Mouse (Mus musculus) stomach, embryonic 16.5 days (tissue): ENCODE data around the gene Strada. TPM values are rescaled to one million over a fixed set of nuclear protein-coding genes. Genes with fewer than 3 reads are reported as not detected.

Experiments
- ATAC-seq: fragments of 200-750 bp; cut with Nextera tagmentation; 2 replicates; pipeline ENCODE4 v1.8.0; 2017; ENCODE audit warnings: moderate number of reproducible peaks, moderate TSS enrichment; ENCODE audit not compliant: insufficient read depth, low FRiP score
- H3K27ac ChIP-seq: fragments of 300-500 bp; sonication (generic); 2 replicates; pipeline ENCODE4 v1.5.1; 2014; ENCODE audit warnings: low read length
- H3K27me3 ChIP-seq: fragments of 300-500 bp; sonication (generic); 2 replicates; pipeline ENCODE4 v1.6.1; 2014; ENCODE audit warnings: low read length, control low read depth, mixed read lengths; ENCODE audit not compliant: control insufficient read depth, insufficient read depth
- H3K36me3 ChIP-seq: fragments of 300-500 bp; sonication (generic); 2 replicates; pipeline ENCODE4 v1.6.1; 2014; ENCODE audit warnings: low read length; ENCODE audit not compliant: control insufficient read depth, insufficient read depth
- H3K4me1 ChIP-seq: fragments of 300-500 bp; sonication (generic); 2 replicates; pipeline ENCODE4 v1.6.1; 2014; ENCODE audit warnings: low read length, control low read depth, mixed read lengths; ENCODE audit not compliant: control insufficient read depth, insufficient read depth
- H3K4me2 ChIP-seq: fragments of 300-500 bp; sonication (generic); 2 replicates; pipeline ENCODE4 v1.6.1; 2014; ENCODE audit warnings: low read depth, low read length, mixed read lengths
- H3K4me3 ChIP-seq: fragments of 300-500 bp; sonication (generic); replicated peaks from 2 replicates; pipeline ENCODE4 v1.5.1; 2014; ENCODE audit warnings: mild to moderate bottlenecking, low read length
- H3K9ac ChIP-seq: fragments of 300-500 bp; sonication (generic); 2 replicates; pipeline ENCODE4 v1.6.1; 2014; ENCODE audit warnings: low read length
- H3K9me3 ChIP-seq: fragments of 300-500 bp; sonication (generic); replicated peaks from 2 replicates; pipeline ENCODE4 v1.6.1; 2016; ENCODE audit warnings: low read length, control low read depth; ENCODE audit not compliant: control insufficient read depth
- WGBS: fragments of 180-500 bp; shearing (Covaris S2); extraction: QIAGEN DNeasy Blood & Tissue Kit; methylation state at CpG from one replicate; pipeline ENCODE4 v1.1.7; 2014; 5-methylcytosine and 5-hydroxymethylcytosine counted together
- polyA plus RNA-seq: library from polyadenylated mRNA; unstranded; fragments of >200 nt; fragmentation: Nextera tagmentation; extraction: Ambion mirVana; gene quantifications from 2 replicates; pipeline ENCODE4 v1.2.1, GENCODE M21; 2015

Gene Strada
- polyA plus RNA-seq, 1 experiment from 2014 or later: 18.8 TPM

GRCm38 (mm10) chr11:106175081-106175480 is 26.9 kb downstream of the Strada start:
- Histone ChIP-seq H3K9me3 (no peaks in the 10 kb centered on the region), H3K27me3 (no peaks in the 10 kb centered on the region), H3K36me3 (no peaks in the 10 kb centered on the region), H3K4me1 (no peaks in the 10 kb centered on the region; the same call in 1 of the 2 replicates), H3K27ac (no peak overlapping the region), H3K9ac (no peak overlapping the region), H3K4me3 (no peak overlapping the region), H3K4me2 (no peak overlapping the region)
- ATAC-seq: no peak
- 47% methylated on average over 3 of the region's 3 CpGs for WGBS

DNA sequence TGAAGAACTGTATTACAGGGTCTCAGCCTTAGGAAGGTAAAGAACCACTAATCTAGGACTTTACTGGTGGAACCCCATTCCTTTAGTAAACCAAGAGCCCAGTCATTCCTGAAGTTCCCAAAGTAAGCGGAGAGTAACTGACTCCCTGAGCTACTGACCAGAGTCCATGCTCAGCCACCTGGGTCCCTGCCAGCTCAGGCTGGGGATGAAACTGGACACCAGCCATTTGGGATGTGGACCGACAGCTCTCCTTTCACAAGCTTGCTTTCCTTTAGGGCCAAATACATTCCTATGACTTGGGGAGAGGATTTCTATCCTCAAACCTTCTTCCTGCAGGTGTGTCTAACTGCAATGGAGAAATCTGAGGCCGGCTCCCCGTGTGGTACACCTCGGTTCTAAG is 27.6 kb downstream of the Strada start:
- H3K4me2 ChIP-seq: no peak overlapping the region
- H3K9me3 ChIP-seq: no peaks in the 10 kb centered on the region
- H3K9ac ChIP-seq: no peak overlapping the region
- no peak overlapping the region for H3K4me3 ChIP-seq
- H3K27ac ChIP-seq: no peak overlapping the region
- no peaks in the 10 kb centered on the region for H3K4me1 ChIP-seq
- WGBS: 71% methylated on average over 5 of the region's 5 CpGs
- no peak for ATAC-seq
- no peaks in the 10 kb centered on the region for H3K27me3 ChIP-seq
- no peaks in the 10 kb centered on the region for H3K36me3 ChIP-seq

- Histone ChIP-seq H3K4me3 (no peak overlapping the region), H3K36me3 (no peaks in the 10 kb centered on the region), H3K4me1 (no peaks in the 10 kb centered on the region), H3K27me3 (no peaks in the 10 kb centered on the region), H3K27ac (no peak overlapping the region), H3K9ac (no peak overlapping the region), H3K4me2 (no peak overlapping the region), H3K9me3 (no peaks in the 10 kb centered on the region)
- WGBS: 94% methylated on average over 2 of the region's 2 CpGs
- ATAC-seq: no peak
Observed at GRCm38 (mm10) chr11:106173228-106173627, 28.7 kb downstream of the Strada start.

DNA sequence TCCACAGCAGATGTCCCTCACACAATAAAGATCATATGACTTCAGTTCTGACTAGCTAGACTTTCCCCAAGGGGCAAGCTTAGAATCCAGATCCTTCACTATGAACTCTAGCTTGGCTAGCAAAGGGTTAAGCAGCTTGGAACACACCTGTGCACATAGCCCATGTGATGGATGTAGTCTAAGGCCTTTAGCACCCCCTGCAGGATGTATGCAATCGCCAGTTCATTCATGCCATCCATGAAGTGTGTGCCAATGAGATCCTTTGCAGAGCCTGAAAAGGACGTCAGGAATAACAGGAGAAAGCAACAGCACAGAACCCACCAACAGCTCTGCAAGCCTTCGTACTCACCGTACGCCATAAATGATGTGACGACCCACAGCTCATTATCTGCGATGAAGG is 31.2 kb downstream of the Strada start:
- Histone ChIP-seq H3K27me3 (no peaks in the 10 kb centered on the region), H3K4me2 (no peak overlapping the region), H3K4me3 (no peak overlapping the region), H3K9me3 (no peaks in the 10 kb centered on the region), H3K36me3 (no peaks in the 10 kb centered on the region), H3K4me1 (no peaks in the 10 kb centered on the region), H3K27ac (no peak overlapping the region), H3K9ac (no peak overlapping the region)
- 74% methylated on average over 7 of the region's 7 CpGs for WGBS
- peak; percentile 57; the same call in 1 of the 2 replicates for ATAC-seq

DNA sequence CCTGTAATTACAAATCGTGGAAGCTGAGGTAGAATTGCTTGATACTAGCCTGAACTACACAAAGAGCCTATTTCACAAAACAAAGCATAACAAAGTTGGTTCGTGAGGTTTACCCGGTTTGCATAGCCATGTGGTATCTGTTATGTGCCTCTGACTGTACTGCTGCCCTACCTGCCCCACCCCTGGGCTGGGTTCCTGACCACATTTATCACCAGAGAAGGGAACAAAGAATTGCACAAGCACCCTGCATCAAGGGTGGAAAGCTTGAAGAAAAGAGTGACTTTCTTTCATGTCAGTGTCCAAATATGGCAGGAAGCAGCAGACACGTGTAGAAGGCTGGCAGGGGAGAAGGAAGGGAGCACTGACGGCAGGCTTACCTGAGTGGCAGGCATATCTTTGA is 34.5 kb downstream of the Strada start:
- Histone ChIP-seq H3K4me1 (no peaks in the 10 kb centered on the region), H3K9me3 (no peaks in the 10 kb centered on the region), H3K27ac (peak overlapping the region; percentile 73), H3K27me3 (no peaks in the 10 kb centered on the region), H3K4me2 (no peak overlapping the region), H3K36me3 (no peaks in the 10 kb centered on the region), H3K4me3 (no peak overlapping the region), H3K9ac (no peak overlapping the region)
- WGBS: 68% methylated on average over 5 of the region's 5 CpGs
- peak; percentile 81; the same call in 1 of the 2 replicates for ATAC-seq

DNA sequence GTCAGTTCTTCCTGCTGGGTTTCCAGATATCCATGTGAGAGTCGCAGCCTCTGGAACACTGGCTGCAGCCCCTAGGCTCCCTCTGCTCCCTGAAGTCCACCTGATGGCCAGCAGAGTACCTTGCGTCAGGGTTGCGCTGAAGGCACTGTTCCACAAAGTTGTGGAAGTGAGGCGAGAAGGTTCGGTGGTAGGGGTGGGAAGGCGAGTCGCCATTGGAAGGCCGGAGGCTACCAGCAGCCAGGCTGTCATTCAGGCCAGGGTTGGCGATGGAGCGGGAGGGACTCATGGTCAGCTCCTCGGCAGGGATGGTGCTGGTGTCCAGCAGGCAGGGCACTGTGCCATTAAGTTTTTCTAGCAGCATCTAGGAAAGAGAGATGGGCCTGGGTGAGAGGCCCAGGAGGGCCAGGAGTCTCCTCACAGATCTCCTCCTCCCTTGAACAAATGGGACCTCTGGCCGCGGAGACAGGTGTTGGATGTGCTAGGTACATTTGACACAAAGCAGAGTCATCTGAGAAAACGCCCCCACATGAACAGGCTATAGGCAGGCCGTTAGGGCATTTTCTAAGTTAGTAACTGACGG is 37.3 kb downstream of the Strada start:
- 85% methylated on average over 16 of the region's 16 CpGs for WGBS
- no peak for ATAC-seq
- no peak overlapping the region for H3K4me3 ChIP-seq
- no peaks in the 10 kb centered on the region for H3K27me3 ChIP-seq
- no peak overlapping the region for H3K4me2 ChIP-seq
- no peak overlapping the region for H3K9ac ChIP-seq
- peaks cover 10% of the 10 kb centered on the region for H3K4me1 ChIP-seq
- H3K9me3 ChIP-seq: no peaks in the 10 kb centered on the region
- no peak overlapping the region for H3K27ac ChIP-seq
- no peaks in the 10 kb centered on the region for H3K36me3 ChIP-seq

DNA sequence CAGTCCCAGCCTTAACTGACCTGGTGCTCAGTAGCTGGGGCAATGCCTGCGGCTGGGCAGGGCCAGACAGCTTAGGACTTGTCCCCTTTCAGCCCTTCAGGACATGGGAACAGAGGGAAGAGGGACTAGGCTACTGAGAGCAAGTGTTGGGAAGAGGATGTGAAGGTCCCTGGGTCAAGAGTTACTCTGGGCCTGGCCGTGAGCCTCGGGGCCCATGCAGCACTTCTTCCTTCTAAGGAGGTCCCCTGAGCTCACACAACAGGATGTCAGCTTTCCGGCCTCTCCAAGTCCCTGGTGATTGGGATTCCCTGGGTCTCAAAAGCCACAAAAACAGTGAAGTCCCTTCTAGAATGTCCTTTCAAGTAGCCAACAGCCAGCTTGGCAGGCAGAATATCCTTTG is 38.4 kb downstream of the Strada start:
- Histone ChIP-seq H3K4me2 (no peak overlapping the region), H3K4me3 (no peak overlapping the region), H3K9me3 (no peaks in the 10 kb centered on the region), H3K4me1 (peaks cover 20% of the 10 kb centered on the region), H3K36me3 (no peaks in the 10 kb centered on the region), H3K27ac (no peak overlapping the region), H3K27me3 (no peaks in the 10 kb centered on the region), H3K9ac (no peak overlapping the region)
- WGBS: 87% methylated on average over 4 of the region's 4 CpGs
- no peak for ATAC-seq

- ATAC-seq: no peak
- H3K27ac ChIP-seq: no peak overlapping the region
- H3K9me3 ChIP-seq: no peaks in the 10 kb centered on the region
- H3K27me3 ChIP-seq: no peaks in the 10 kb centered on the region
- 81% methylated on average over 2 of the region's 2 CpGs for WGBS
- H3K4me1 ChIP-seq: peaks cover 20% of the 10 kb centered on the region
- H3K4me3 ChIP-seq: no peak overlapping the region
- no peaks in the 10 kb centered on the region for H3K36me3 ChIP-seq
- no peak overlapping the region for H3K4me2 ChIP-seq
- H3K9ac ChIP-seq: no peak overlapping the region
Observed at GRCm38 (mm10) chr11:106162237-106162636, 39.7 kb downstream of the Strada start.

- 31% methylated on average over 22 of the region's 22 CpGs for WGBS
- H3K4me3 ChIP-seq: peak within 1 kb of the TSS; percentile 76
- peak within 1 kb of the TSS; percentile 92 for H3K4me2 ChIP-seq
- 0 out of 2 replicates have a peak, but pooled peaks cover 4% of the 10 kb centered on the region for H3K36me3 ChIP-seq
- H3K4me1 ChIP-seq: peaks cover 20% of the 10 kb centered on the region
- no peaks in the 10 kb centered on the region for H3K27me3 ChIP-seq
- no peaks in the 10 kb centered on the region for H3K9me3 ChIP-seq
- H3K27ac ChIP-seq: peak within 1 kb of the TSS; percentile 89
- ATAC-seq: peak; percentile 16; the same call in 1 of the 2 replicates
- peak within 1 kb of the TSS; percentile 95 for H3K9ac ChIP-seq
Observed at GRCm38 (mm10) chr11:106160841-106161721, 40.9 kb downstream of the Strada start, which contains the start of the genes Gm10840 and Limd2. Gm10840 (plus strand) TSS chr11:106160850. Limd2 (minus strand) TSS chr11:106160860.
